Mouse (Mus musculus) intestine, embryonic 16.5 days (tissue): ENCODE measurements around the gene Rab7b. TPM values are rescaled to one million over a fixed set of nuclear protein-coding genes. Genes with fewer than 3 reads are reported as not detected.
A peak's percentile ranks its signal among the peaks of the same experiment; 100 is the strongest.

Experiments
- ATAC-seq: fragments of 200-750 bp; cut with Nextera tagmentation; 2 replicates; pipeline ENCODE4 v1.8.0; 2017; ENCODE audit warnings: moderate TSS enrichment, moderate library complexity
- H3K27ac ChIP-seq: fragments of 300-500 bp; sonication (generic); 2 replicates; pipeline ENCODE4 v1.5.1; 2014; ENCODE audit warnings: mild to moderate bottlenecking, low read length
- H3K27me3 ChIP-seq: fragments of 300-500 bp; sonication (generic); replicated peaks from 2 replicates; pipeline ENCODE4 v1.6.1; 2014; ENCODE audit warnings: low read length, control low read depth, mixed read lengths; ENCODE audit not compliant: control insufficient read depth, insufficient read depth
- H3K36me3 ChIP-seq: fragments of 300-500 bp; sonication (generic); 2 replicates; pipeline ENCODE4 v1.6.1; 2014; ENCODE audit warnings: low read length, control low read depth; ENCODE audit not compliant: control insufficient read depth, insufficient read depth
- H3K4me1 ChIP-seq: fragments of 300-500 bp; sonication (generic); 2 replicates; pipeline ENCODE4 v1.6.1; 2014; ENCODE audit warnings: low read length, control low read depth, mixed read lengths; ENCODE audit not compliant: control insufficient read depth, insufficient read depth
- H3K4me2 ChIP-seq: fragments of 300-500 bp; sonication (generic); 2 replicates; pipeline ENCODE4 v1.6.1; 2014; ENCODE audit warnings: low read depth, low read length, control low read depth
- H3K4me3 ChIP-seq: fragments of 300-500 bp; sonication (generic); 2 replicates; pipeline ENCODE4 v1.5.1; 2014; ENCODE audit warnings: mild to moderate bottlenecking, low read length
- H3K9ac ChIP-seq: fragments of 300-500 bp; sonication (generic); 2 replicates; pipeline ENCODE4 v1.6.1; 2014; ENCODE audit warnings: low read depth, low read length
- H3K9me3 ChIP-seq: fragments of 300-500 bp; sonication (generic); 2 replicates; pipeline ENCODE4 v1.6.1; 2016; ENCODE audit warnings: low read length, control low read depth; ENCODE audit not compliant: control insufficient read depth
- WGBS: fragments of 180-500 bp; shearing (Covaris S2); extraction: QIAGEN DNeasy Blood & Tissue Kit; methylation state at CpG from one replicate; pipeline ENCODE4 v1.1.7; 2014; 5-methylcytosine and 5-hydroxymethylcytosine counted together
- polyA plus RNA-seq: library from polyadenylated mRNA; unstranded; fragments of >200 nt; fragmentation: Nextera tagmentation; extraction: Ambion mirVana; gene quantifications from 2 replicates; pipeline ENCODE4 v1.2.1, GENCODE M21; 2015

Gene Rab7b
- polyA plus RNA-seq, 1 experiment from 2014 or later: 5.5 TPM

- 83% methylated on average over 3 of the region's 3 CpGs for WGBS
- no peak overlapping the region for H3K4me2 ChIP-seq
- H3K27ac ChIP-seq: no peak overlapping the region; the same call in 1 of the 2 replicates
- ATAC-seq: no peak
- peaks cover 4% of the 10 kb centered on the region; the same call in 1 of the 2 replicates for H3K4me1 ChIP-seq
- H3K27me3 ChIP-seq: no peaks in the 10 kb centered on the region
- no peaks in the 10 kb centered on the region for H3K9me3 ChIP-seq
- no peaks in the 10 kb centered on the region for H3K36me3 ChIP-seq
- 0 out of 2 replicates have a peak overlapping the region, but pooled peaks have one; percentile 6 for H3K9ac ChIP-seq
- no peak overlapping the region for H3K4me3 ChIP-seq
These were observed 521 bp downstream of the Rab7b start for GRCm38 (mm10) chr1:131689016-131689415.

GRCm38 (mm10) chr1:131689899-131690298 lies 1.4 kb downstream of the Rab7b start:
- Histone ChIP-seq H3K9ac (0 out of 2 replicates have a peak overlapping the region, but pooled peaks have one; percentile 9), H3K4me2 (no peak overlapping the region), H3K27ac (no peak overlapping the region), H3K27me3 (no peaks in the 10 kb centered on the region), H3K36me3 (no peaks in the 10 kb centered on the region), H3K9me3 (no peaks in the 10 kb centered on the region), H3K4me1 (peaks cover 4% of the 10 kb centered on the region; the same call in 1 of the 2 replicates), H3K4me3 (no peak overlapping the region)
- ATAC-seq: no peak
- 80% methylated on average over 5 of the region's 5 CpGs for WGBS

GRCm38 (mm10) chr1:131690435-131690834 lies 1.9 kb downstream of the Rab7b start:
- 0 out of 2 replicates have a peak overlapping the region, but pooled peaks have one; percentile 9 for H3K9ac ChIP-seq
- no peak overlapping the region for H3K27ac ChIP-seq
- peak; percentile 84 for ATAC-seq
- whole genome bisulfite sequencing: 26% methylated on average over 3 of the region's 3 CpGs
- H3K4me1 ChIP-seq: peaks cover 4% of the 10 kb centered on the region; the same call in 1 of the 2 replicates
- no peak overlapping the region for H3K4me3 ChIP-seq
- no peaks in the 10 kb centered on the region for H3K36me3 ChIP-seq
- no peak overlapping the region for H3K4me2 ChIP-seq
- H3K27me3 ChIP-seq: no peaks in the 10 kb centered on the region
- no peaks in the 10 kb centered on the region for H3K9me3 ChIP-seq

- no peak overlapping the region for H3K9ac ChIP-seq
- no peak overlapping the region for H3K27ac ChIP-seq
- H3K4me3 ChIP-seq: no peak overlapping the region
- H3K27me3 ChIP-seq: no peaks in the 10 kb centered on the region
- no peak overlapping the region for H3K4me2 ChIP-seq
- H3K9me3 ChIP-seq: no peaks in the 10 kb centered on the region
- peaks cover 4% of the 10 kb centered on the region; the same call in 1 of the 2 replicates for H3K4me1 ChIP-seq
- H3K36me3 ChIP-seq: no peaks in the 10 kb centered on the region
- no peak for ATAC-seq
These were observed 2.9 kb downstream of the Rab7b start for GRCm38 (mm10) chr1:131691356-131691755.

GRCm38 (mm10) chr1:131695308-131695707 lies 6.8 kb downstream of the Rab7b start:
- H3K9me3 ChIP-seq: no peaks in the 10 kb centered on the region
- H3K27ac ChIP-seq: no peak overlapping the region
- peaks cover 4% of the 10 kb centered on the region; the same call in 1 of the 2 replicates for H3K4me1 ChIP-seq
- peak; percentile 55 for ATAC-seq
- H3K4me2 ChIP-seq: no peak overlapping the region
- WGBS: 72% methylated on average over 2 of the region's 2 CpGs
- H3K4me3 ChIP-seq: no peak overlapping the region
- H3K36me3 ChIP-seq: no peaks in the 10 kb centered on the region
- no peaks in the 10 kb centered on the region for H3K27me3 ChIP-seq
- H3K9ac ChIP-seq: no peak overlapping the region

GRCm38 (mm10) chr1:131696325-131696724 lies 7.8 kb downstream of the Rab7b start:
- Histone ChIP-seq H3K36me3 (no peaks in the 10 kb centered on the region), H3K4me1 (no peaks in the 10 kb centered on the region), H3K4me3 (no peak overlapping the region), H3K9me3 (no peaks in the 10 kb centered on the region), H3K27ac (no peak overlapping the region), H3K4me2 (no peak overlapping the region), H3K9ac (no peak overlapping the region), H3K27me3 (no peaks in the 10 kb centered on the region)
- ATAC-seq: no peak
- 52% methylated on average over 4 of the region's 4 CpGs for WGBS

- Histone ChIP-seq H3K9me3 (no peaks in the 10 kb centered on the region), H3K4me3 (no peak overlapping the region), H3K27me3 (no peaks in the 10 kb centered on the region), H3K27ac (no peak overlapping the region), H3K4me1 (no peaks in the 10 kb centered on the region), H3K4me2 (no peak overlapping the region), H3K36me3 (no peaks in the 10 kb centered on the region), H3K9ac (no peak overlapping the region)
- 90% methylated on average over 3 of the region's 3 CpGs for WGBS
- ATAC-seq: no peak
These were observed 10.3 kb downstream of the Rab7b start for GRCm38 (mm10) chr1:131698770-131699169.

- H3K36me3 ChIP-seq: no peaks in the 10 kb centered on the region
- H3K9ac ChIP-seq: no peak overlapping the region
- no peak for ATAC-seq
- H3K4me3 ChIP-seq: no peak overlapping the region
- no peak overlapping the region for H3K4me2 ChIP-seq
- no peaks in the 10 kb centered on the region for H3K9me3 ChIP-seq
- 80% methylated on average over 4 of the region's 4 CpGs for WGBS
- H3K27ac ChIP-seq: no peak overlapping the region
- H3K27me3 ChIP-seq: no peaks in the 10 kb centered on the region
- no peaks in the 10 kb centered on the region for H3K4me1 ChIP-seq
These were observed 11.1 kb downstream of the Rab7b start for GRCm38 (mm10) chr1:131699642-131700041.

GRCm38 (mm10) chr1:131700447-131700846 lies 12.0 kb downstream of the Rab7b start:
- WGBS: 78% methylated on average over 5 of the region's 5 CpGs
- no peak overlapping the region for H3K27ac ChIP-seq

GRCm38 (mm10) chr1:131701391-131701790 lies 12.9 kb downstream of the Rab7b start:
- Histone ChIP-seq H3K4me2 (no peak overlapping the region), H3K4me3 (no peak overlapping the region), H3K9ac (no peak overlapping the region), H3K36me3 (no peaks in the 10 kb centered on the region), H3K4me1 (no peaks in the 10 kb centered on the region), H3K27me3 (no peaks in the 10 kb centered on the region), H3K27ac (no peak overlapping the region), H3K9me3 (no peaks in the 10 kb centered on the region)
- no peak for ATAC-seq
- 80% methylated on average over 5 of the region's 5 CpGs for WGBS

More at GRCm38 (mm10) chr1:131700447-131700846, 12.0 kb downstream of the Rab7b start:
- no peaks in the 10 kb centered on the region for H3K9me3 ChIP-seq
- no peaks in the 10 kb centered on the region for H3K36me3 ChIP-seq
- no peaks in the 10 kb centered on the region for H3K27me3 ChIP-seq
- no peak overlapping the region for H3K9ac ChIP-seq
- no peak overlapping the region for H3K4me3 ChIP-seq
- no peaks in the 10 kb centered on the region for H3K4me1 ChIP-seq
- ATAC-seq: no peak
- no peak overlapping the region for H3K4me2 ChIP-seq
